Mouse (Mus musculus) fibroblast of lung, adult 2 months (primary cell): ENCODE measurements around the gene Gcsh.

ENCODE experiments used
- DNase-seq: peaks from one replicate; pipeline ENCODE4 v3.0.0-alpha.2; 2011; ENCODE audit warnings: low read depth

Gcsh gene

GRCm38 (mm10) chr8:116978052-116978451, 15.3 kb downstream of the Gcsh start:
- no peak for DNase-seq

DNA sequence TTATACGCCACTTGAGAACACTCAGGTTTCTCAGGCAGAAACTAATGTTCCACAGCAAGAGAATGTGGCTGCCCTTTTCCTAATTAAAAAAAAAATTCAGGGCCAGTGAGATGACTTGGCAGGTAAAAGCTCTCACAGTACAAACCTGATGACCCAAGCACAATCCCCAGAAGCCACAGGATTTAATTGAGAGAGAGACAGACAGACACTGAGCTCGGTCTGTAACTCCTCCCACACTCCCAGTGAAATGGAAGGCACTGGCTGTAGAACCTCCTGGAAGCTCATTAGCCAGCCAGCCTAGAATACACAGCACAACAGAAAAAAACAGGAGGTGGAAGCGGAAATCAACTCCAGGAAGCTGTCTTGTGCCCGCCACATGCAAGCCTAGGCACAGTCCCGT, 17.7 kb downstream of the Gcsh start:
- DNase-seq, result no peak

DNA sequence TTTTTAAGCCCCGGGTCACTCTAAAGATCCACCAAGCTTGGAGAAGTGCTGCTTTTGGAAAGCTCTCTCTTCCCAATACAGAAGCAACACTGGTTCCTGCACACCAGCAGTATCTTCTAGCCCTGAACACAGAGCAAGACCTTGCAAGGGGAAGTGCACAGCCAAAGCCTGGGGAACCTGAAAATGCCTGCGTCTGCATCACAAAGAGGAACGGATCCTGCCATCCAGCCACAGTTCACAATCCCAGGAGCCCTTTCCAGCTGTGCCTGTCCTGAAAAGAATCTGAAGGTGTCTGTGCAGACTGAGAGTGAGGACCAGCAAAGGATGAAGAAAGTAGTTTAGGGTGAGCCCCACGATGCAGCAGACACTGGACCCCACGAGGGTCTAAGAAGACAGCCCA, 18.3 kb downstream of the Gcsh start:
- no peak for DNase-seq

GRCm38 (mm10) chr8:116969531-116969930, 23.8 kb downstream of the Gcsh start:
- DNase-seq, result no peak

- no peak for DNase-seq
Measured at GRCm38 (mm10) chr8:116954415-116954814, 38.9 kb downstream of the Gcsh start.

- DNase-seq, result no peak
Measured at GRCm38 (mm10) chr8:116952428-116952827, 40.9 kb downstream of the Gcsh start.

- DNase-seq, result no peak
Measured at GRCm38 (mm10) chr8:116951778-116952177, 41.6 kb downstream of the Gcsh start.

GRCm38 (mm10) chr8:116951369-116951768, 42.0 kb downstream of the Gcsh start:
- DNase-seq, result peak; percentile 10

DNA sequence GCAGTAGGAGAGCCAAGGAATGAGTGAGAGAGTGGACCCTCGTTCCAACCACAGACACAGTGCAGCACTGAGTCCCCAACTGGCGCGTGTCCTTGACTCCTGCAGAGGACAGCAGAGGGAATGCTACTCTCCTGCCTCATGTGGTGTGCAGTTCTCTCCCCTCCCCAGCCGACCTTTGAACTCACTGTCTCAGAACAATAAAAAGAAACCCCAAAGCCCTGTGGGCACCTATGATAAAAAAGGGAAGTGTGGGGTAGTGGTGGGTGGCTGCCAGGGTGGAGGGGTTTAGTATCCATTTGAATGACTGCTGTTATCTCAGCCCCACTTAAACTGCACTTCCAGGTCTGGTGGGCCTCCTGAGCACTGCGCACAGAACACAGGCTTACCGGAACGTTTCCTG, 45.7 kb downstream of the Gcsh start:
- no peak for DNase-seq

DNA sequence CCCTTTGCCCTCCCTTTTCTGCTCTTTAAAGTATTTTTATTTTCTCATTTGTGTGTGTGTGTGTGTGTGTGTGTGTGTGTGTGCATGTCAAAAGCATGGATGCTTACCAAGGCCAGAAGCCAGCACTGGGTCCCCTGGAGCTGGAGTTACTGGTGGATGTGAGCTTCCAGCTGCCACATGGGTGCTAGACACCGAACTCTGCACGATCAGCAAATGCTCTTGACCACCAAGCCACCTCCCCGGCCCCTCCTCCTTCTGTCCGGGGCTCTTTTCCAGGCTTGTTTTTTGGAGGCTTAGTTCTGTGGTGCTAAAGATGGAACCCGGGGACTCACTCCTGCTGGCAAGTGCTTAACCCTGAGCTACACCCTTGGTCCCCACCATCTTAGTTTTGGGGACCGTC, 46.5 kb downstream of the Gcsh start:
- DNase-seq, result no peak

DNA sequence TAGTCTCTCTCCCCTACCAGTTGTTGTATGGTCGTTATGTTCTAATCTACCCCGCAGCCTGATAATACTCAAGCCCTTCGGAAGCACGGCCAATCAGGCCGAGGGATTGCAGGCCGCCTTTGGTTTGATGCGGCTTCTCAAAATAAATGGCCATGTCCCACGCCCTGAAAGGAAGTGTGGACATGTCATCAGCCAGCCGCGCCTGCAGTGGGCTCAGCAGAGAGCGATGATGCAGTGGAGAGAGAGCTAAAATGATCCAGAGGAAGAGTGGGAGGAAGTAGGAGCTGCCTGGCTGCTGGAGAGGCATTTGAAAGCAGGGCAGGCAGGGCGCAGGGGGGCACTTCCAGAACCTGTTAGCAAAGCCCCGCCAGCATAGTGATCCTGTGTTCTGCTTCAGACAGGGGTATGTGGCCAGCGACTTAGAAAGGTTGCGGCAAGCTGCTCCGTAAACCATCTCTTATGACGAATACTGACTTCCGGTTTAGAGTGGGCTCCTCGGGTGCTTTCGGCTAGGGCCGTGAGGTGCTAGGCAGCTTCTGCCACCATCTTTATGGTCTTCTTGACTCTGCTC, 47.0 kb downstream of the Gcsh start:
- no peak for DNase-seq

GRCm38 (mm10) chr8:116945169-116945910, 48.0 kb downstream of the Gcsh start:
- no peak for DNase-seq

GRCm38 (mm10) chr8:116944385-116944696, 49.0 kb downstream of the Gcsh start:
- DNase-seq, result peak; percentile 12

DNA sequence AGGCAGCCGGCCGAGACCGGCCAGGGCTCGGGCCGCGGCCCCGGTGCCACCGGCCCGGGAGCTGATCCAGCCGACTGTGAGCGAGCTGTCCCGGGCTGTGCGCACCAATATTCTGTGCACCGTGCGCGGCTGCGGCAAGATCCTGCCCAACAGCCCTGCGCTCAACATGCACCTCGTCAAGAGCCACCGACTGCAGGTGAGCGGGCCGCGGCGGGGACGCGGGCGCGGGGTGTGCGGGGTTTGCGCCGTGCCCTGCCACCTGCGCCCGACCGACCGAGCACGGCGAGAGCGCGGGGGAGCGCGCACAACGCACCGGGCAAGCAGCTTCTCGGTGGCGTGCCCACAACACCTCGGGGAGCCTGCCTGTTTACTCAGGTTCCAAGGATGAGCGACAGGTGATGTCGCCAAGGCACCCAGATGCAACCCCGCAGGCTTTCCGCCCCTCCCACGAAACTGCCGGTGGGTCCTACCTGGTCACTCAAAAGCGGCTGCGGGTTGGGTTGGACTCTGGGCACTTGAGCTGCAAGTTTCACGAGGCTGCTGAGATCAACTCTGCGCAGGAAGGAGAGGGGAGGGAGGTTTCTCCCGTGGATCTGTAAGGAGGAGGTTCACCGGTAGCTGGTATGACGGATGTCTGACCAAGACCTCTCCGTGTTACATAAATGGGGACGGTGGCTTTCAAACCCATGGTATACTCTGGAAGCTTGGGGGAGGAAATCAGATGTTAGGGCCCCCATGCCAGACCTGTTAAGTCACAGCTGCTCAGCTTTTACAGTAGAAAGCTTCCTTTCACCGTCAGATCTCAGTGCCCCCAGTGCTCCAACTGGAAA, 49.6 kb downstream of the Gcsh start:
- no peak for DNase-seq

DNA sequence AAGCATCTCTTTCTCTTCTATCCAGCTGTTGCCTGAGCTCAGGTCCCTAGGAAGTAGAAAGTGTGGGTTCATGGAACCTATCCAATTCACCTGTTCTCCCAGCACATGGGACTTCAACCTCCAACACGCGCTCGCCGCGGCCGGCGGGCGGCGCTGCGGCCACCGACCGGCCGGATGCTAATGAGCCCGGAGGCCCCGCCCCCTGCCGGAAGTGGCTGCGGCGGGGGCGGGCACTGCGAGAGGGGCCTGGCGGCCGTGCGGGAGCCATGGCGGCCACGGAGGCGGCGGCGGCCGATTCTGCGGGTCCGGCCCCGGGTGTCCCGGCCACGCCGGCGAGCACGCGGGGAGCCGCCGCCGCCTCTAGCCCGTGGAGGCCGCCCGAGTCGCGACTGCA, 50.2 kb downstream of the Gcsh start, which contains the start of gene Atmin:
TSS of gene Atmin (plus strand) at position 233 of the 394 bp plus-strand sequence.
- DNase-seq, result peak; percentile 53

- DNase-seq, result no peak
Measured at GRCm38 (mm10) chr8:116942284-116943058, 50.9 kb downstream of the Gcsh start.

- DNase-seq, result no peak
Measured at GRCm38 (mm10) chr8:116935506-116935905, 57.8 kb downstream of the Gcsh start.

- no peak for DNase-seq
Measured at GRCm38 (mm10) chr8:116934976-116935375, 58.4 kb downstream of the Gcsh start.
